Mouse (Mus musculus) embryonic fibroblast, embryonic 13.5 days (primary cell): ENCODE measurements at regions not wholly inside any gene's neighbourhood (a gene's known extent, or its start where the extent isn't known, plus 50 kb on each side); places are given as distances from the start of the nearest gene placed in this dataset.

ENCODE experiments used
- CTCF ChIP-seq: IDR thresholded peaks from 2 replicates; pipeline ENCODE4 v1.5.1; 2011; ENCODE audit warnings: mild to moderate bottlenecking, control low read depth, low read length, moderate library complexity, borderline replicate concordance; ENCODE audit not compliant: insufficient read depth
- POLR2A ChIP-seq: IDR thresholded peaks from 2 replicates; pipeline ENCODE4 v1.6.1; 2011; ENCODE audit warnings: low read depth, mild to moderate bottlenecking, control low read depth, low read length, moderate library complexity

- TF ChIP-seq CTCF (no peak), POLR2A (no peak)
Observed at GRCm38 (mm10) chr4:30855361-30856056, 1108.4 kb upstream of the Map3k7 start.
